22 mouse cellular contexts compared by ENCODE assay signal in genomic region chr15:83278579-83278978, GRCm38 (mm10). TPM values are rescaled to one million over a fixed set of nuclear protein-coding genes. Genes with fewer than 3 reads are reported as not detected.
DNase-seq lines count a peak whose midpoint lies in the region; ATAC-seq and TF ChIP-seq lines count a peak whose summit lies in the region.
"Had no signal": no experiment of that assay in that cellular context is flagged by ENCODE, and none has a peak within 500 bp of the region (broad histone marks: within the 10 kb centered on the region; RNA-seq: fewer than 3 reads in every experiment).

No protein-coding gene starts in this region.

- H3K9ac ChIP-seq in liver, embryonic 13.5 days = no peak overlapping the region
- no peak overlapping the region for H3K9ac ChIP-seq in liver, postnatal 0 days (replicated peaks)
- H3K9ac ChIP-seq: embryonic facial prominence, embryonic 12.5 days; forebrain, embryonic 13.5 days; forebrain, embryonic 15.5 days; forebrain, postnatal 0 days had no signal

- no peak overlapping the region for H3K4me2 ChIP-seq in liver, embryonic 13.5 days
- H3K4me2 ChIP-seq in liver, postnatal 0 days (ENCODE audit: low read depth, low read length) = no peak overlapping the region
- H3K4me2 ChIP-seq: embryonic facial prominence, embryonic 12.5 days; forebrain, embryonic 13.5 days; forebrain, embryonic 15.5 days had no signal

- no peak overlapping the region for H3K27ac ChIP-seq in liver, embryonic 13.5 days
- no peak overlapping the region for H3K27ac ChIP-seq in liver, postnatal 0 days (ENCODE audit: low read depth)
- H3K27ac ChIP-seq: embryonic facial prominence, embryonic 10.5 days; embryonic facial prominence, embryonic 12.5 days; forebrain, embryonic 13.5 days; forebrain, embryonic 15.5 days had no signal

- H3K27me3 ChIP-seq in liver, embryonic 13.5 days = 0 out of 2 replicates have a peak, but pooled peaks cover 2% of the 10 kb centered on the region
- no peaks in the 10 kb centered on the region for H3K27me3 ChIP-seq in liver, postnatal 0 days (ENCODE audit: insufficient read depth, low read length)
- H3K27me3 ChIP-seq: embryonic facial prominence, embryonic 12.5 days; forebrain, embryonic 13.5 days; forebrain, embryonic 15.5 days; Patski had no signal

- H3K4me1 ChIP-seq in liver, embryonic 13.5 days (replicated peaks) = no peaks in the 10 kb centered on the region
- no peaks in the 10 kb centered on the region for H3K4me1 ChIP-seq in liver, postnatal 0 days (ENCODE audit: insufficient read depth)
- H3K4me1 ChIP-seq: embryonic facial prominence, embryonic 10.5 days; embryonic facial prominence, embryonic 12.5 days; forebrain, embryonic 13.5 days; forebrain, embryonic 15.5 days had no signal

- TF ChIP-seq CTCF in liver, postnatal 0 days (IDR thresholded peaks at IDR 0.05; ENCODE audit: low read depth) = no peak

- no peak for TF ChIP-seq EP300 in liver, postnatal 0 days (IDR thresholded peaks at IDR 0.05; ENCODE audit: low read depth)

- WGBS in liver, embryonic 13.5 days (ENCODE audit: insufficient replicate concordance) = 67% methylated on average over 5 of the region's 5 CpGs
- 84% methylated on average over 5 of the region's 5 CpGs for WGBS in liver, postnatal 0 days (ENCODE audit: insufficient replicate concordance)

- no peak overlapping the region for H3K4me3 ChIP-seq in liver, embryonic 13.5 days (replicated peaks)
- no peak overlapping the region for H3K4me3 ChIP-seq in liver, postnatal 0 days (ENCODE audit: low read depth, low read length)
- H3K4me3 ChIP-seq: embryonic facial prominence, embryonic 10.5 days; embryonic facial prominence, embryonic 12.5 days; forebrain, embryonic 13.5 days; forebrain, embryonic 15.5 days had no signal

- H3K36me3 ChIP-seq in liver, embryonic 13.5 days = no peaks in the 10 kb centered on the region
- H3K36me3 ChIP-seq in liver, postnatal 0 days (replicated peaks; ENCODE audit: insufficient read depth, low read length) = no peaks in the 10 kb centered on the region
- H3K36me3 ChIP-seq: embryonic facial prominence, embryonic 10.5 days; embryonic facial prominence, embryonic 12.5 days; forebrain, embryonic 15.5 days; G1E had no signal

- H3K9me3 ChIP-seq in liver, embryonic 13.5 days (replicated peaks) = no peaks in the 10 kb centered on the region
- no peaks in the 10 kb centered on the region for H3K9me3 ChIP-seq in liver, postnatal 0 days (ENCODE audit: low read length)
- H3K9me3 ChIP-seq: embryonic facial prominence, embryonic 10.5 days; embryonic facial prominence, embryonic 12.5 days; forebrain, embryonic 13.5 days; forebrain, embryonic 15.5 days; G1E had no signal

- DNase-seq in liver, embryonic 13.5 days = peak; percentile 34
- DNase-seq in liver, postnatal 0 days = no peak
- peak; percentile 50 for DNase-seq in ES-CJ7 (ENCODE audit: low read depth, low spot score)
- peak; percentile 67 for DNase-seq in R1 (ENCODE audit: low read depth, low spot score)
- no peak for DNase-seq in right cerebral cortex, postnatal 14 days
- no peak for DNase-seq in gastrocnemius, postnatal 4 days (ENCODE audit: low spot score in 2 of 2)
- DNase-seq: adrenal gland, adult 8-10 months; adrenal gland, postnatal 14 days; adrenal gland, postnatal 36 days; cerebellum, adult 11-12 months; cerebellum, adult 2 months; cerebellum, adult 9-10 months; cerebellum, postnatal 10 days; cerebellum, postnatal 25 days; forebrain, postnatal 0 days had no signal

- no peak for ATAC-seq in liver, embryonic 13.5 days (ENCODE audit: low read depth)
- no peak for ATAC-seq in liver, postnatal 0 days
- ATAC-seq: activated CD4-positive, CD25-positive, alpha-beta regulatory T cell, adult 4 months; forebrain, embryonic 13.5 days; forebrain, embryonic 15.5 days; forebrain, postnatal 0 days; Patski had no signal

RNA-seq across cellular contexts. Expression of gene A4galt, which starts 27.0 kb away (rescaled TPM):
- polyA plus RNA-seq in liver, embryonic 13.5 days (2015; fragmentation: Nextera tagmentation; extraction: Ambion mirVana) = 0.05 and 0.07 TPM in 2 replicates
- 0.13 and 0.25 TPM in 2 replicates for polyA plus RNA-seq in liver, postnatal 0 days (2015; fragmentation: Nextera tagmentation; extraction: Ambion mirVana)
- 10 to 100 TPM in 1 of 2 experiments, 1 to 10 TPM in 1; 9.7 to 11.0 TPM for total RNA-seq in gastrocnemius, postnatal 4 days (2021)
- polyA plus RNA-seq: activated CD4-positive, CD25-positive, alpha-beta regulatory T cell, adult 4 months; G1E had no signal

Comparison
In these comparisons a context has a peak if more than half of its experiments do, and no peak if none do; other contexts are left out.
1. DNase-seq: peak in liver, embryonic 13.5 days (single experiment), ES-CJ7 (single experiment) and R1 (single experiment); none in liver, postnatal 0 days (single experiment), right cerebral cortex, postnatal 14 days (single experiment) and gastrocnemius, postnatal 4 days (0 of 2).